Mouse (Mus musculus): ENCODE data around the gene Kcnh1. TPM values are rescaled to one million over a fixed set of nuclear protein-coding genes. Genes with fewer than 3 reads are reported as not detected.

Kcnh1 gene
- total RNA-seq, 2 experiments from 2014 or later: 75.4 to 77.0 TPM

DNA sequence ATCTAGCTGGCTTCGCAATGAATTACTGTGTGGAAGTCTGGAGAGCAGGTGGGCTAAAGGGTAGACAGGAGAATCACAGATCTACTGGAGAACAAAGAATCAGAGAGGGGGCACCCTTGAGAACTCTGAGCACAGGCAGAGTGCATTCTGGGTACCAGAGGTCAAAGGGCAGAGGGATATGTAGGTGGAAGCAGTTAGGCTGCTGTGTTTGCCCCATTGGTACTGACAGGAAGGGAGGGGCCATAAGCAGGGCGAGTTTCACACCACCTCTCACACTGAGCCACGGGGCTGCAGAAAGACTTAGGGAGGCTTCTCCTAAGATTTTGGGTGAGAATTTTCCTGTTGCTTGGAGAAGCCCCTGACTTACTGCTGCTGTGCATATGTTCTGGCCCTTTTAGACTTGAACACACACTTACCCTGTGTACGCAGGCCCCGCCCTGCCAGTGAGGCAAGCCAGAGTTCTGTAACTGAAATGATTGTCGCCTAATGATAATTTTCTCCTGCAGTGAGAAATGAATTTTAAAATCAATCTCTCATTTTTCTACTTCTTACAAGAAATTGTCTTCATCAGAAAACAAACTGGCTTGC is 121.4 kb downstream of the Kcnh1 start:
- intact Hi-C loops (cut with DNase I): no loop called here
- DNase-seq (ENCODE audit: low spot score in 2 of 2): no peak

GRCm38 (mm10) chr1:192312446-192312845 is 121.9 kb downstream of the Kcnh1 start:
- no peak for DNase-seq (ENCODE audit: low spot score in 2 of 2)
- intact Hi-C loops (cut with DNase I): no loop called here

DNA sequence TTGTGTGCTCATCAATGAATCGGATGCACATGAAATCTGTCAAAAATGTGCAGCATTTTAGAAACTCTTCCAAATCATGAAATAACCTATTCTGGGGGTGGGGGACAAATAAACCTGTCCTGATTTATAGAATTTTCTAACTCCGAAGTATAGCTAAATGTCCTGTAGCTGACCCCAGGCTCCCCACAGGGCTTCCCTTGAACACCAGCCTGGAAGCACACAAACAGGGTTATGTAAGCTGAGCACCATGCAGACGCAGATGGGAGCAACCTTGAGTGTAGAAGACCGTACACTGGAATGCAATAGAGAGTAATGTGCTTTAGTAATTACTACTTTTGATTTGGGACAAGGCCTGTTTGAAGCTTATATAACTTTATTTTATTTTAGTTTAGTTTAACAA is 122.4 kb downstream of the Kcnh1 start:
- no peak for DNase-seq (ENCODE audit: low spot score in 2 of 2)
- intact Hi-C loops (cut with DNase I): no loop called here

DNA sequence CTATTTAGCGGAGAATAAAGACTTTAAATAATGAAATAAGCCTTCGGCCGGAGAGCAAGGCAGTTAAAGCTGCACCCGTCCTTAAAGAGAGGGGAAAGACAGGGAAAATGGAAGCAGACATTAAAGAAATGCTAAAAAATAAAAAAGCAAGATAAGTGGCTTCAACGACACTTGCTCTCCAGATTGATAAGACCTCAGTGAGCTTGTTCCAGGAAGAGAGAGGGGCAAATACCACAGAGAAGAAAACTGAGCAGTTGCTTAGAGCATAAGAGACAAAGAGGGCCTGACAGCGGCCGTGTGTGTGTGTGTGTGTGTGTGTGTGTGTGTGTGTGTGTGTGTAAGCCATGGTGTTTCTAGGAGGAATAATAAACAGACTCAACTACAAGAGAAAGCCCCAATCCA is 123.0 kb downstream of the Kcnh1 start:
- DNase-seq (ENCODE audit: low spot score in 2 of 2): no peak
- intact Hi-C loops (cut with DNase I): no loop called here

DNA sequence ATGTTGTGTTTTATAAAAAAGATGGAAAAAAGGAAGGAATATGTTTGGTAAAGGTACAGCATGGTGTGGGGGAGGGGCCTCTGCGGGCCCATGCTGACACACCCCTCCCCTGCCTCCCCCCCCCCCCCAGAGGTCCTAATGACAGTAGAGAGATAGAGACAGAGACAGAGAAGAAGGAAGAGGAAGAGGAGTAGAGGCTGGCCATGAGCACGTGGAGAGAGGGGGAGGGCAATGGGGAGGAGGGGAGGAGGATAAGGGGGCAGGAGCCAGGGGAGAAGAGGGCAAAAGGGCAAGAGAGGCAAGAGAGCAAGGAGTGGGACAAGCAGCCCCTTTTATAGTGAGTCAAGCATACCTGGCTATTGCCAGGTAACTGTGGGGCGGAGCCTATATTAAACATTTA is 123.5 kb downstream of the Kcnh1 start:
- no peak for DNase-seq (ENCODE audit: low spot score in 2 of 2)
- intact Hi-C loops (cut with DNase I): no loop called here

- DNase-seq (ENCODE audit: low spot score in 2 of 2): no peak
- intact Hi-C loops (cut with DNase I): no loop called here
These were observed 125.0 kb downstream of the Kcnh1 start for GRCm38 (mm10) chr1:192315392-192316070.

- intact Hi-C loops (cut with DNase I): no loop called here
- DNase-seq (ENCODE audit: low spot score in 2 of 2): no peak
These were observed 133.6 kb downstream of the Kcnh1 start for GRCm38 (mm10) chr1:192324223-192324622.

GRCm38 (mm10) chr1:192327052-192327451 is 136.5 kb downstream of the Kcnh1 start:
- intact Hi-C loops (cut with DNase I): no loop called here
- DNase-seq (ENCODE audit: low spot score in 2 of 2): no peak

DNA sequence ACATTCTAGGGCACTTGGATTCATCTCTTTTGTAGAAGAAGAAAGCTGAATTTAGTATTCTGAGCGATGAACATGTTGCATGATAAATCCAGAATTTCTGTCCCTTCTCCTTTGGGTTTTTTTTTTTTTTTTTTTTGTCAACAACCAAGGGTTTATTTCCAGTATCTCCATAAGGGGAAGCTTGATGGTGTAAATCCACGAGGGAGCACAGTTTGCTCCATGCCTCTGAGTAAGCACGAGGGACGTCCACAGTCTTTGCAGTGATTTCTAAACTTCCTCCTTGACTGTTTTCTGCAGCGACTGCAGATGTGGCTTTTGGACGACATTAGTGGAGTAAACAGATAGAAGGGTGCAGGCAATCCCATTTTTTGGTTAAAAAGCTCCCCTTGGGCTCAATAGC is 140.6 kb downstream of the Kcnh1 start:
- intact Hi-C loops (cut with DNase I): no loop called here

GRCm38 (mm10) chr1:192336029-192336428 is 145.5 kb downstream of the Kcnh1 start:
- intact Hi-C loops (cut with DNase I): loop anchor here (5.0 kb wide), 2 partner anchors 69 to 144 kb away; partner anchors contain the start of gene Kcnh1

More for the DNA sequence above, 140.6 kb downstream of the Kcnh1 start:
- DNase-seq (ENCODE audit: low spot score in 2 of 2): no peak

GRCm38 (mm10) chr1:192339361-192340077 is 148.9 kb downstream of the Kcnh1 start:
- no peak for DNase-seq (ENCODE audit: low spot score in 2 of 2)
- intact Hi-C loops (cut with DNase I): loop anchor here (5.0 kb wide), 2 partner anchors 72 to 147 kb away; partner anchors contain the start of gene Kcnh1

More at GRCm38 (mm10) chr1:192336029-192336428, 145.5 kb downstream of the Kcnh1 start:
- peak; percentile 39 to 50 for DNase-seq (ENCODE audit: low spot score in 2 of 2)

GRCm38 (mm10) chr1:192341774-192342173 is 151.2 kb downstream of the Kcnh1 start:
- no peak for DNase-seq (ENCODE audit: low spot score in 2 of 2)

DNA sequence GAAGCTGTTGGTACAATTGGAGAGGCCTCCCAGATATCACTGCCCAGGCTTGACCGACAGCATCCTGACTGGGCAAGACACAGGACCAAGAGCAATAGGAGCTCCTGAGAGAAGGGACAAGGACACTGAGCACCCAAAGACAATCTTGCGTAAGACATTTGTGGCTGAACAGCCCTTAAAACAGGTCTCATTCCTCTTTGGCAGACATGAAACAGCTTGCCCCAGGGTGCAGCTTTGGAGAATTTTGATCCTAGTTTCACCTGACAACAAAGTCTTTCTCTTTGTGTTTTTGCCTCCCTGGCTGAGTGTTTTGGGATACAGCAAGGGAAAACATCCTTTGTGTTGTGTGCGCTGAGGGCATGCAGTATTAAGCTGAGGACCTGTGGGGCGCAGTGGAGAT is 153.4 kb downstream of the Kcnh1 start:
- DNase-seq (ENCODE audit: low spot score in 2 of 2): no peak
- intact Hi-C loops (cut with DNase I): no loop called here

More at GRCm38 (mm10) chr1:192341774-192342173, 151.2 kb downstream of the Kcnh1 start:
- intact Hi-C loops (cut with DNase I): no loop called here

- intact Hi-C loops (cut with DNase I): no loop called here
- DNase-seq (ENCODE audit: low spot score in 2 of 2): no peak
These were observed 156.8 kb downstream of the Kcnh1 start for GRCm38 (mm10) chr1:192347327-192347726.

DNA sequence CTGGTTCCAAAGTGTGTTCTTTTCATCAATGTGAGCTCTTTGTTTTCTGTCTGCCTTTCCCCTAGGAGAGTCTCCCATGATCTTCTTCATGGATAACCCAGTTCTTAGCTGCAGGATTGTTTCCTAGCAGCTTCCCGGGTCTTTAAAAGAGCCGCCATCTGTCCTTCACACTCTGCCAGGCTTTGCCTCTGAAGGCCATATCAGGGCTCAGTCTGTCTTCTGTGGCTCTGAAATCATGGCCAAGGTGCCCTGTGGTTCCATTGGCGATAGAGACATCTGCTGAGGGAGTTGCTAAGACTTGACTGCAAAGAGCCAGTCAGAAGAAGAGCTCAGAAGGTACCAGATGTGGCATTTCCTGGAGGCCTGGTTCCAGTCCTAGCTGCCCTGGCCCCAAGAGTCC is 165.7 kb downstream of the Kcnh1 start:
- no peak for DNase-seq (ENCODE audit: low spot score in 2 of 2)
- intact Hi-C loops (cut with DNase I): no loop called here

DNA sequence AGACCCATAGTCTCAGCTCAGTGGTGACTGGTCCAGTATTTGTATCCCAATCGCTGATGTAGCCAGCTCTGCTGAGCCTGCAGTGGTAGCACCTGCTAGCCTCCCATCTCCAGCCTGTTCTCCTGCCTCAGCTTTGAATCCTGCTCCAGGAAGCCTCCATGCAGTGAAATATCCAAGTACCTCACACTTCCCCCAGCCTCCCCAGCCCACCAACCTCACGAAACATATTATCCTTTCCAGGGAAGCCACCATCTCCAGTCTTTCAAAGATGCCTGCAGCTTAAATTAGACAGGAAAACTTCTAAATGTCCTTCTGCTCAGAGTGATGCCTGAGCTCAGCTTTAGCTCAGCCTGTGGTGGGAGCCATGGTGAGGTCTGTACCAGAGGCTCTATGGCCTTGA is 168.6 kb downstream of the Kcnh1 start:
- intact Hi-C loops (cut with DNase I): no loop called here
- DNase-seq (ENCODE audit: low spot score in 2 of 2): peak; percentile 42 to 55

- peak; percentile 57 to 58 for DNase-seq (ENCODE audit: low spot score in 2 of 2)
- intact Hi-C loops (cut with DNase I): no loop called here
These were observed 177.8 kb downstream of the Kcnh1 start for GRCm38 (mm10) chr1:192368336-192368735.

GRCm38 (mm10) chr1:192371943-192372614 is 181.5 kb downstream of the Kcnh1 start:
- intact Hi-C loops (cut with DNase I): no loop called here
- no peak for DNase-seq (ENCODE audit: low spot score in 2 of 2)

GRCm38 (mm10) chr1:192378546-192379075 is 188.0 kb downstream of the Kcnh1 start:
- intact Hi-C loops (cut with DNase I): no loop called here
- DNase-seq (ENCODE audit: low spot score in 2 of 2): no peak

GRCm38 (mm10) chr1:192380596-192381041 is 190.0 kb downstream of the Kcnh1 start:
- intact Hi-C loops (cut with DNase I): no loop called here
- DNase-seq (ENCODE audit: low spot score in 2 of 2): no peak
